Mouse (Mus musculus) neutrophil, adult 59 days (primary cell): ENCODE measurements around the gene Rif1. TPM values are rescaled to one million over a fixed set of nuclear protein-coding genes. Genes with fewer than 3 reads are reported as not detected.

Source experiments
- total RNA-seq, 2 experiments: library from RNA; stranded (reverse); gene quantifications; 1 replicate in 1 of 2; 2 replicates in 1 of 2; pipeline ENCODE4 v1.2.4; 2023

Rif1 gene
- total RNA-seq, result 10 to 100 TPM; 27.8 to 31.5 TPM

GRCm38 (mm10) chr2:52072491-52073140 lies at the start of gene Rif1:
Gene Rif1 (plus strand): TSS chr2:52072832.

GRCm38 (mm10) chr2:52037882-52038281 lies 34.8 kb upstream of the Rif1 start, which contains the start of gene Tnfaip6:
Gene Tnfaip6 (plus strand): TSS chr2:52038009.

Other genes with a start within 250 kb of the Rif1 start
- 10 to 100 TPM; 27.1 to 32.9 TPM for gene Rbm43, start 137.7 kb upstream of the Rif1 start, total RNA-seq
- 10 to 100 TPM; 12.7 to 14.2 TPM for gene Nmi, start 99.3 kb upstream of the Rif1 start, total RNA-seq
- 1 to 10 TPM; 1.5 to 1.8 TPM for gene Tnfaip6, start 34.8 kb upstream of the Rif1 start, total RNA-seq